Mouse (Mus musculus) liver, embryonic 11.5 days (tissue): ENCODE data around the gene Defb9. TPM values are rescaled to one million over a fixed set of nuclear protein-coding genes. Genes with fewer than 3 reads are reported as not detected.
"Not testable (repeated sequence)": the region's sequence is repeated elsewhere in the genome, so short reads cannot be mapped to it uniquely, and the experiment has no call there.

ENCODE experiments used
- ATAC-seq: fragments of 200-750 bp; cut with Nextera tagmentation; replicated peaks from 2 replicates; pipeline ENCODE4 v1.8.0; 2017; ENCODE audit warnings: moderate number of reproducible peaks, mild to moderate bottlenecking, moderate TSS enrichment, moderate library complexity; ENCODE audit not compliant: low FRiP score
- DNase-seq: peaks from one replicate; pipeline ENCODE4 v3.0.0-alpha.2; 2017; ENCODE audit warnings: low spot score
- H3K27ac ChIP-seq: fragments of 300-500 bp; sonication (generic); 2 replicates; pipeline ENCODE4 v1.5.1; 2014; ENCODE audit warnings: mild to moderate bottlenecking, low read depth, low read length, control low read depth
- H3K27me3 ChIP-seq: fragments of 300-500 bp; sonication (generic); replicated peaks from 2 replicates; pipeline ENCODE4 v1.6.1; 2014; ENCODE audit warnings: low read length, mixed read lengths; ENCODE audit not compliant: control insufficient read depth, insufficient read depth
- H3K36me3 ChIP-seq: fragments of 300-500 bp; sonication (generic); 2 replicates; pipeline ENCODE4 v1.6.1; 2014; ENCODE audit warnings: mild to moderate bottlenecking, low read length, moderate library complexity, mixed read lengths; ENCODE audit not compliant: control insufficient read depth, insufficient read depth
- H3K4me1 ChIP-seq: fragments of 300-500 bp; sonication (generic); replicated peaks from 2 replicates; pipeline ENCODE4 v1.6.1; 2014; ENCODE audit warnings: low read length, mixed read lengths; ENCODE audit not compliant: control insufficient read depth, insufficient read depth
- H3K4me2 ChIP-seq: fragments of 300-500 bp; sonication (generic); 2 replicates; pipeline ENCODE4 v1.6.1; 2014; ENCODE audit warnings: mild to moderate bottlenecking, control low read depth, moderate library complexity
- H3K4me3 ChIP-seq: fragments of 300-500 bp; sonication (generic); 2 replicates; pipeline ENCODE4 v1.5.1; 2014; ENCODE audit warnings: low read depth, low read length, control low read depth
- H3K9ac ChIP-seq: fragments of 300-500 bp; sonication (generic); 2 replicates; pipeline ENCODE4 v1.6.1; 2014; ENCODE audit warnings: low read depth, low read length, control low read depth
- H3K9me3 ChIP-seq: fragments of 300-500 bp; sonication (generic); 2 replicates; pipeline ENCODE4 v1.6.1; 2016; ENCODE audit warnings: low read length, inconsistent platforms, mixed read lengths; ENCODE audit not compliant: control insufficient read depth
- WGBS: fragments of 180-500 bp; shearing (Covaris S2); extraction: QIAGEN DNeasy Blood & Tissue Kit; methylation state at CpG from one replicate; pipeline ENCODE4 v1.1.7; 2014; 5-methylcytosine and 5-hydroxymethylcytosine counted together
- polyA plus RNA-seq: library from polyadenylated mRNA; unstranded; fragments of >200 nt; fragmentation: Nextera tagmentation; extraction: Ambion mirVana; gene quantifications from 2 replicates; pipeline ENCODE4 v1.2.1, GENCODE M21; 2014

The Defb9 gene
- polyA plus RNA-seq, result not detected in 2 replicates

DNA sequence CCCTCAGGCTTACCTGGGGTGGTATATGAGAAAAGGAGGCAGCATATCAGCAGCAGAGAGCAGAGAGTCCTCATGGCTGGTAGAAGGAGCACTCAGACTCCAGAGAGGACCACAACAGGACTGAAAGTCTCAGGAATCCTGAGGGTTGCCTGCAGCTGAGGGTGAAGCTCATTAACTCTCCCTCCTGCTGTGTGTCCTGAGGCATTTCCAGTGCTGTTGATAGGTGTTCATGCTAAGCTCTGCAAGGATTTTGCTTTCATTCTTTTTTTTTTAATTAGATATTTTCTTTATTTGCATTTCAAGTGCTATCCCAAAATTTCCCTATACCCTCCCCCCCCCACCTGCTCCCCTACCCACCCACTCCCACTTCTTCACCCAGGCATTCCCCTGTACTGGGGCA lies at the start of gene Defb9:
Gene Defb9, minus strand, starts transcription at position 101 of the 400 bp plus-strand sequence.
- H3K4me3 ChIP-seq, DNase-seq, H3K36me3 ChIP-seq, H3K27me3 ChIP-seq, H3K27ac ChIP-seq, ATAC-seq, H3K4me2 ChIP-seq, H3K4me1 ChIP-seq, H3K9ac ChIP-seq, H3K9me3 ChIP-seq: not testable (repeated sequence)

DNA sequence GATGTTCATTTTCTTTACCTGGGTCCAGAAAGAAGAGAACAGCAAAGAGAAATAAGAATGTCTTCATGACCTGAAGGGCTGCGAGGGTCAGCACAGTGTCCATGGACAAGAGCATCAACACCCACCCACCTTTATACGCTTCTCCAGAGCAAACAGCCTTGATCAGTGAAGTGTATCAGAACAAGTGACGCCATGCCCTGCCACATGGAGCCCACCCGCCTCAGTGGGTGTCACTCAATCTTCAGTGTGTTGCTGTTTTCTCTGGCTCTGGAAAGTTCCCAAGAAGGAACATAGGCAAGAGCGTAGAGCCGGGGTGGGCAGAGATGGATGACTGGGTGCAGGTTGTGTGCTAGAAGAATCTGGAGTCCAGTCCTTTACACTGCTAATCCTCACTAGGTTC lies 47.4 kb upstream of the Defb9 start, which contains the start of gene Defb15:
Gene Defb15, minus strand, starts transcription at position 101 of the 400 bp plus-strand sequence.
- Histone ChIP-seq H3K27me3 (no peaks in the 10 kb centered on the region), H3K4me3 (no peak within 1 kb of the TSS), H3K9ac (no peak within 1 kb of the TSS), H3K36me3 (no peaks in the 10 kb centered on the region), H3K4me2 (no peak within 1 kb of the TSS), H3K27ac (no peak within 1 kb of the TSS), H3K9me3 (no peaks in the 10 kb centered on the region), H3K4me1 (no peaks in the 10 kb centered on the region)
- 87% methylated on average over 6 of the region's 6 CpGs for WGBS
- ATAC-seq, result no peak
- no peak for DNase-seq

DNA sequence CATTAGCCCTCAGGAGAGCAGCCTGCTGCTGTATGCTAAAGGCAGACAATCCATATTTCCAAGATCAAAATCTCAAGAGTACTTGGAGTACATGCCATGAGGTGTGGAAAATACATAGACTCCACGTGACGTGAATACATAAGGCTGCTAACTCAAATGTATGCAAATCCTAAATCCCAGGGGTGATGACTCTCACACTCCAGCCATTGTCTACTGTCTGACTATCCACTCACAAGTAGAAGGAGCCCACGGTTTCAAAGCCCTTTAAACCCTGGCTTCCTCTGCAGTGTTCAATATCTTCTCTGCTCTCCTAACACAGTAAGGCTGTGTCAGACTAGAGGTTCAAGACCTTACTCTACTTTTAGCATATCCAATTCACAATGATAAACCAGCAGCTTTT lies 45.5 kb upstream of the Defb9 start:
- H3K4me1 ChIP-seq, DNase-seq, H3K9me3 ChIP-seq, H3K9ac ChIP-seq, H3K27me3 ChIP-seq, ATAC-seq, H3K27ac ChIP-seq, H3K4me2 ChIP-seq, H3K36me3 ChIP-seq, H3K4me3 ChIP-seq: not testable (repeated sequence)
- WGBS, result 80% methylated on average over 3 of the region's 3 CpGs

DNA sequence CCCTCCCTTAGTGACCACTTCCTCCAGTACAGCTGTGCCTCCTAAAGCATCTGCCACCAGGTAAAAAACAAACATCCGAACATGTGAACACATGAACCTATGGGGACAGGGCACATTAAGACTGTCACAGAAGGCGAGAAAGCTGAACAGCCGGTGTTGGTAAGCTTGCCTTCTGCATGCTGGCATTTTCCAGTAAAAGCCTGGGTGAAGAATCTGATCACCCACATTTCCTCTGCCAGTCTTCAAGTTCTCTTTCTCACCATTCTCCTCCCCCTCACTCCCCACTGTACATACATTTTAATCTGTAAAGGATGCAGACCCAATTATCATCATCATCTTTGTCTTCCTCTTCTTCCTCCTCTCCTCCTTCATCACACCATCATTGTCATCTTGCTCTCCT lies 30.4 kb upstream of the Defb9 start:
- no peak overlapping the region for H3K27ac ChIP-seq
- H3K4me2 ChIP-seq, result no peak overlapping the region
- H3K9ac ChIP-seq, result no peak overlapping the region
- no peaks in the 10 kb centered on the region for H3K4me1 ChIP-seq
- WGBS, result 78% methylated on average over 3 of the region's 3 CpGs
- DNase-seq (no peak), ATAC-seq (no peak)
- H3K27me3 ChIP-seq, result no peaks in the 10 kb centered on the region
- H3K36me3 ChIP-seq, result no peaks in the 10 kb centered on the region
- H3K4me3 ChIP-seq, result no peak overlapping the region
- H3K9me3 ChIP-seq, result no peaks in the 10 kb centered on the region

DNA sequence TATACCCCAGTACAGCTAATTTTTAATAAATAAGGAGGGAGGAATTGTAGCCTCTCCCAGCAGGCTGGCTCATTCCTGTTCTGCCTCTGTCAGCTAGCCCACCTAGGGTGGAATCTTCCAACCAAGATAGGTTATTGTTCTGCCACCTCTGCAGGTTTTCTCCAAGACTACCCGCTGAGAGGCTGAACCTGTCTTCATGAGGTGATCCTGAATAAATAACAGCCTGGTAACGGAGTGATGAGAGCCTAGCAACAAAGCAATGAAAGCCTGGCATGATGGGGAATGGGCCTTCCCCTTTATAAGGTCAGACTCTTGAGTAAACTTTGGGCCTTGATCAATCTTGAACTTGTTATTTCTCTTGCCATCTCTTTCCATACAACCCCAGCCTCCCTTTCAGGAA lies 27.3 kb upstream of the Defb9 start:
- Histone ChIP-seq H3K27ac (no peak overlapping the region), H3K36me3 (no peaks in the 10 kb centered on the region), H3K4me3 (no peak overlapping the region), H3K4me1 (no peaks in the 10 kb centered on the region), H3K27me3 (no peaks in the 10 kb centered on the region), H3K9me3 (no peaks in the 10 kb centered on the region), H3K4me2 (no peak overlapping the region), H3K9ac (no peak overlapping the region)
- no peak for ATAC-seq
- 22% methylated on average over 2 of the region's 2 CpGs for WGBS
- DNase-seq, result no peak

DNA sequence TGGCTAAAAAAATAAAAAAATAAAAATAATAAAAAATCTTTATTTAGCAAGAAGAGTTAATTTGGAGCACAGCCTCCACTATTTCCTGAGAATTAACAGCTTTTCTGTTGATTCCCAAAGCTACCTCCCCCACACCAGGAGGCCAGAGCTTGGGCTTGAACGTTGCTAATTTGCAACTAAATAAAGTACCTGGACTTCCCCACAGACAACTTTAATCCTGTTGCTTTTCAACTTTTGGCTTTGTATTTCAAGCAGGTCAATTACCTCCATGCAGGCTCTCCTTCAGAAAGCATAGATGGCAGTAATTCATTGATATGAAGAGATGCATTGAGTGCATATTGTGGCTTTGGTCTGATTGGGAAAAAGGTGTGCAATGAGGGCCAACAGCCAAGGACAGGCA lies 26.7 kb upstream of the Defb9 start:
- H3K27me3 ChIP-seq, result no peaks in the 10 kb centered on the region
- no peak overlapping the region for H3K9ac ChIP-seq
- no peak for ATAC-seq
- H3K36me3 ChIP-seq, result no peaks in the 10 kb centered on the region
- no peak overlapping the region for H3K27ac ChIP-seq
- no peaks in the 10 kb centered on the region for H3K9me3 ChIP-seq
- no peak for DNase-seq
- H3K4me2 ChIP-seq, result no peak overlapping the region
- WGBS, result 28% methylated on average over 1 of the region's 1 CpGs
- H3K4me3 ChIP-seq, result no peak overlapping the region
- H3K4me1 ChIP-seq, result no peaks in the 10 kb centered on the region

DNA sequence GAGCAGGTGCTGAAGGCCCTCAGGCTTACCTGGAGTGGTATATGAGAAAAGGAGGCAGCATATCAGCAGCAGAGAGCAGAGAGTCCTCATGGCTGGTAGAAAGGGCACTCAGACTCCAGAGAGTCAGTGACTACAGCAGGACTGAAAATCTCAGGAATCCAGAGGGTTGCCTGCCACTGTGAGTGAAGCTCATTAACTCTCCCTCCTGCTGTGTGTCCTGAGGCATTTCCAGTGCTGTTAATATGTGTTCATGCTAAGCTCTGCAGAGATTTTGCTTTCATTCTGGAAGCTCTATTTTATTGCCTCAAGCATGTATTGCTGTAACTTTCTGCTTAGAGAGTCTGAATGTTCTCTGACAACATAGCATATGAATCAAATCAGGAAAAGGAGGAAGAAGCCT lies 21.1 kb upstream of the Defb9 start, which contains the start of gene Defb11:
Gene Defb11, minus strand, starts transcription at position 123 of the 400 bp plus-strand sequence.
- H3K4me1 ChIP-seq, DNase-seq, H3K9ac ChIP-seq, H3K4me3 ChIP-seq, H3K27me3 ChIP-seq, H3K9me3 ChIP-seq, ATAC-seq, H3K4me2 ChIP-seq, H3K27ac ChIP-seq, H3K36me3 ChIP-seq: not testable (repeated sequence)

DNA sequence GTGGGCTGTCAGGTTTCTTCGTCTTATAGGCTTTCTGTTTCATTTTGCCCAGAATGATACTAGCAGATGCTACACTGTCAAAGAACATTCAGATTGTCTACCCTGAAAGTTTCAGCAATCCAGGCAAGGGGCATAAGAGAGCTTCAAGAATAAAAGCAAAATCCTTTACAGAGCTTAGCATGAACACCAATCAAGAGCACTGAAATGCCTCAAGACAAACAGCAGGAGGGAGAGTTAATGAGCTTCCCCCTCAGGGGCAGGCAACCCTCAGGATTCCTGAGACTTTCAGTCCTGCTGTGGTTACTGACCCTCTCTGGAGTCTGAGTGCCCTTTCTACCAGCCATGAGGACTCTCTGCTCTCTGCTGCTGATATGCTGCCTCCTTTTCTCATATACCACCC lies 26.6 kb downstream of the Defb9 start, which contains the start of gene Defb10:
Gene Defb10, plus strand, starts transcription at position 316 of the 400 bp plus-strand sequence.
- H3K9me3 ChIP-seq, H3K9ac ChIP-seq, H3K36me3 ChIP-seq, H3K4me2 ChIP-seq, DNase-seq, H3K27me3 ChIP-seq, H3K4me1 ChIP-seq, ATAC-seq, H3K4me3 ChIP-seq, H3K27ac ChIP-seq: not testable (repeated sequence)
- WGBS, result 57% methylated on average over 1 of the region's 1 CpGs
